Comparison of ENCODE assay signal across 9 mouse cellular contexts in the genomic region with DNA sequence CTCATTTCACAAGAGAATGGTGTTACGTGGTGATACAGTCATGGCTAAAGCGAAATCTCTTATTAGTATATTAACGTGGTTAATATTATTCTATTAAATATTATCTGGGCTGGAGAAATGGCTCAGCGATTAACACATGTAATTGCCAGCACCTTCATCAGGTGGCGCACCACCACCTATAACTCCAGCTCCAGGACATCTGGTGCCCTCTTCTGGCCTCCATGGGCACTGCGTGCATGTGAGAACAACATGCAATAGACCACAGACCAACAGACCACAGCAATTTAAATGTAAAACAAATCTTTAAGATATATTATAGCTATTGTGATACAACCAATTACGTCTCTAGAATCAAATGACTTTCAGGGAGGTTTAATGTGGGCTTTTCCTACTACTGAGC. TPM values are rescaled to one million over a fixed set of nuclear protein-coding genes. Genes with fewer than 3 reads are reported as not detected.
DNase-seq lines count a peak whose midpoint lies in the region; ATAC-seq and TF ChIP-seq lines count a peak whose summit lies in the region.
"Had no signal": no experiment of that assay in that cellular context is flagged by ENCODE, and none has a peak within 500 bp of the region (broad histone marks: within the 10 kb centered on the region; RNA-seq: fewer than 3 reads in every experiment).

No protein-coding gene starts in this region.

- TF ChIP-seq CTCF in forebrain, postnatal 0 days (IDR thresholded peaks at IDR 0.05; ENCODE audit: low read depth), result peak; percentile 68
- TF ChIP-seq CTCF in lung, embryonic 14.5 days (IDR thresholded peaks at IDR 0.05; ENCODE audit: low read depth), result peak; percentile 79

- H3K4me1 ChIP-seq in forebrain, postnatal 0 days (ENCODE audit: insufficient read depth), result no peaks in the 10 kb centered on the region
- H3K4me1 ChIP-seq in forebrain, embryonic 16.5 days (replicated peaks; ENCODE audit: control insufficient read depth, insufficient read depth, low read length), result no peaks in the 10 kb centered on the region
- 0 out of 2 replicates have a peak, but pooled peaks cover 4% of the 10 kb centered on the region for H3K4me1 ChIP-seq in lung, embryonic 14.5 days (ENCODE audit: insufficient read depth)

- no peaks in the 10 kb centered on the region for H3K27me3 ChIP-seq in forebrain, postnatal 0 days (ENCODE audit: insufficient read depth, low read length)
- H3K27me3 ChIP-seq in forebrain, embryonic 16.5 days (replicated peaks; ENCODE audit: control insufficient read depth, insufficient read depth, low read length), result no peaks in the 10 kb centered on the region
- H3K27me3 ChIP-seq in lung, embryonic 14.5 days (ENCODE audit: insufficient read depth, low read length), result no peaks in the 10 kb centered on the region

- no peak overlapping the region for H3K27ac ChIP-seq in forebrain, postnatal 0 days (ENCODE audit: low read depth, low read length)
- H3K27ac ChIP-seq in forebrain, embryonic 16.5 days (ENCODE audit: low read length), result no peak overlapping the region
- 0 out of 2 replicates have a peak overlapping the region, but pooled peaks have one; percentile 1 for H3K27ac ChIP-seq in lung, embryonic 14.5 days (ENCODE audit: low read depth)

- DNase-seq in forebrain, postnatal 0 days, result no peak
- DNase-seq in urinary bladder, postnatal 14 days (ENCODE audit: low spot score), result peak; percentile 56
- DNase-seq in urinary bladder, postnatal 10 days (ENCODE audit: low spot score), result no peak
- DNase-seq in gastrocnemius, postnatal 25 days, result peak; percentile 24
- DNase-seq in lung, embryonic 14.5 days, result peak; percentile 67
- peak; percentile 49 for DNase-seq in thymus, postnatal 0 days (ENCODE audit: low spot score)
- DNase-seq in frontal cortex, postnatal 25 days (ENCODE audit: low spot score in 2 of 2), result no peak

- ATAC-seq in forebrain, postnatal 0 days, result no peak
- ATAC-seq in forebrain, embryonic 16.5 days, result no peak
- ATAC-seq in lung, embryonic 14.5 days (ENCODE audit: insufficient read depth), result 0 out of 2 replicates have a peak, but pooled peaks have one; percentile 24

- no peaks in the 10 kb centered on the region for H3K36me3 ChIP-seq in forebrain, postnatal 0 days (ENCODE audit: insufficient read depth)
- H3K36me3 ChIP-seq in forebrain, embryonic 16.5 days (ENCODE audit: control insufficient read depth, insufficient read depth), result no peaks in the 10 kb centered on the region
- H3K36me3 ChIP-seq in lung, embryonic 14.5 days (ENCODE audit: insufficient read depth), result no peaks in the 10 kb centered on the region

- no peak overlapping the region for H3K4me2 ChIP-seq in forebrain, postnatal 0 days (ENCODE audit: low read depth)
- H3K4me2 ChIP-seq in forebrain, embryonic 16.5 days (ENCODE audit: low read length), result no peak overlapping the region
- peak overlapping the region; percentile 44; the same call in 1 of the 2 replicates for H3K4me2 ChIP-seq in lung, embryonic 14.5 days

- no peak overlapping the region for H3K9ac ChIP-seq in forebrain, postnatal 0 days
- H3K9ac ChIP-seq in forebrain, embryonic 16.5 days (replicated peaks; ENCODE audit: low read depth, low read length), result no peak overlapping the region
- no peak overlapping the region for H3K9ac ChIP-seq in lung, embryonic 14.5 days

- no peak overlapping the region for H3K4me3 ChIP-seq in forebrain, postnatal 0 days (ENCODE audit: low read depth, low read length)
- H3K4me3 ChIP-seq in forebrain, embryonic 16.5 days (replicated peaks; ENCODE audit: low read length), result no peak overlapping the region
- H3K4me3 ChIP-seq in lung, embryonic 14.5 days (ENCODE audit: low read depth, low read length), result no peak overlapping the region

- no peaks in the 10 kb centered on the region for H3K9me3 ChIP-seq in forebrain, postnatal 0 days (ENCODE audit: low read length)
- H3K9me3 ChIP-seq in forebrain, embryonic 16.5 days (ENCODE audit: control insufficient read depth, low read length), result no peaks in the 10 kb centered on the region
- H3K9me3 ChIP-seq in lung, embryonic 14.5 days (ENCODE audit: low read depth, low read length), result no peaks in the 10 kb centered on the region

- 76% methylated on average over 7 of the region's 7 CpGs for WGBS in forebrain, postnatal 0 days
- WGBS in forebrain, embryonic 16.5 days, result 75% methylated on average over 7 of the region's 7 CpGs
- WGBS in lung, embryonic 14.5 days, result 72% methylated on average over 7 of the region's 7 CpGs

RNA-seq across cellular contexts. Expression of a gene that starts 0.7 kb away (rescaled TPM):
- 1.9 and 3.7 TPM in 2 replicates for total RNA-seq in forebrain, postnatal 0 days (2014; rRNA removed)
- polyA plus RNA-seq in forebrain, postnatal 0 days (2015; fragmentation: Nextera tagmentation; extraction: Ambion mirVana), result 1.2 and 3.1 TPM in 2 replicates
- 0.48 and 0.71 TPM in 2 replicates for polyA plus RNA-seq in forebrain, embryonic 16.5 days (2015; fragmentation: Nextera tagmentation; extraction: Ambion mirVana)
- total RNA-seq in gastrocnemius, postnatal 25 days (2021), result 10 to 100 TPM; 24.1 to 25.4 TPM
- 1.8 and 2.7 TPM in 2 replicates for polyA plus RNA-seq in lung, embryonic 14.5 days (2014; fragmentation: Nextera tagmentation; extraction: Ambion mirVana)
- polyA plus RNA-seq in thymus, postnatal 0 days (2015; fragmentation: Nextera tagmentation; extraction: Ambion mirVana), result 0.04 and 0.12 TPM in 2 replicates

RNA-seq across cellular contexts. Expression of a gene that starts 53.9 kb away (rescaled TPM):
- total RNA-seq in forebrain, postnatal 0 days (2014; rRNA removed), result 0.85 TPM in 1 of 2 replicates, not detected in the other
- polyA plus RNA-seq in forebrain, postnatal 0 days (2015; fragmentation: Nextera tagmentation; extraction: Ambion mirVana), result 0.77 and 0.87 TPM in 2 replicates
- polyA plus RNA-seq in forebrain, embryonic 16.5 days (2015; fragmentation: Nextera tagmentation; extraction: Ambion mirVana), result 0.27 and 0.47 TPM in 2 replicates
- total RNA-seq in gastrocnemius, postnatal 25 days (2021), result under 1 TPM; 0.46 to 0.86 TPM
- polyA plus RNA-seq in lung, embryonic 14.5 days (2014; fragmentation: Nextera tagmentation; extraction: Ambion mirVana), result 3.5 and 3.6 TPM in 2 replicates
- polyA plus RNA-seq in thymus, postnatal 0 days (2015; fragmentation: Nextera tagmentation; extraction: Ambion mirVana), result 0.50 and 0.64 TPM in 2 replicates

RNA-seq across cellular contexts. Expression of a gene that starts 59.0 kb away (rescaled TPM):
- not detected in 2 replicates for total RNA-seq in forebrain, postnatal 0 days (2014; rRNA removed)
- polyA plus RNA-seq in forebrain, postnatal 0 days (2015; fragmentation: Nextera tagmentation; extraction: Ambion mirVana), result not detected in 2 replicates
- not detected in 2 replicates for polyA plus RNA-seq in forebrain, embryonic 16.5 days (2015; fragmentation: Nextera tagmentation; extraction: Ambion mirVana)
- total RNA-seq in gastrocnemius, postnatal 25 days (2021), result not detected
- not detected in 2 replicates for polyA plus RNA-seq in lung, embryonic 14.5 days (2014; fragmentation: Nextera tagmentation; extraction: Ambion mirVana)
- polyA plus RNA-seq in thymus, postnatal 0 days (2015; fragmentation: Nextera tagmentation; extraction: Ambion mirVana), result not detected in 2 replicates
- total RNA-seq: left cerebral cortex, postnatal 10 days had no signal

Comparison
In these comparisons a context has a peak if more than half of its experiments do, and no peak if none do; other contexts are left out.
1. DNase-seq: peak in urinary bladder, postnatal 14 days (single experiment), gastrocnemius, postnatal 25 days (single experiment), lung, embryonic 14.5 days (single experiment) and thymus, postnatal 0 days (single experiment); none in forebrain, postnatal 0 days (single experiment), urinary bladder, postnatal 10 days (single experiment) and frontal cortex, postnatal 25 days (0 of 2).